Mouse (Mus musculus) myocyte (in vitro differentiated cells): ENCODE data around the gene Abcb10. TPM values are rescaled to one million over a fixed set of nuclear protein-coding genes. Genes with fewer than 3 reads are reported as not detected.
"Not testable (repeated sequence)": the region's sequence is repeated elsewhere in the genome, so short reads cannot be mapped to it uniquely, and the experiment has no call there.

Source experiments
- H3K27me3 ChIP-seq: one replicate; pipeline ENCODE4 v1.6.1; 2011; ENCODE audit not compliant: control insufficient read depth, insufficient read depth, insufficient read length
- H3K36me3 ChIP-seq: one replicate; pipeline ENCODE4 v1.6.1; 2011; ENCODE audit not compliant: control insufficient read depth, insufficient read depth
- H3K4me2 ChIP-seq: one replicate; pipeline ENCODE4 v1.6.1; 2011; ENCODE audit warnings: low read depth, control low read depth
- H3K4me3 ChIP-seq: one replicate; pipeline ENCODE4 v1.5.1; 2011; ENCODE audit warnings: mild to moderate bottlenecking, control low read depth, moderate library complexity
- H3K79me2 ChIP-seq: one replicate; pipeline ENCODE4 v1.6.1; 2011; ENCODE audit not compliant: control insufficient read depth, insufficient read depth
- H3ac ChIP-seq: one replicate; pipeline ENCODE4 v1.6.1; 2011; ENCODE audit not compliant: control insufficient read depth, insufficient read length
- CEBPB ChIP-seq: IDR thresholded peaks from 2 replicates; pipeline ENCODE4 v1.6.1; 2011; ENCODE audit warnings: mild to moderate bottlenecking, moderate library complexity; ENCODE audit not compliant: poor library complexity, insufficient read depth, severe bottlenecking
- E2F4 ChIP-seq: IDR thresholded peaks from one replicate; pipeline ENCODE4 v1.6.1; 2011; ENCODE audit warnings: mild to moderate bottlenecking, control low read depth, moderate library complexity; ENCODE audit not compliant: insufficient read depth
- MAX ChIP-seq: IDR thresholded peaks from one replicate; pipeline ENCODE4 v1.6.1; 2011; ENCODE audit warnings: low read depth, mild to moderate bottlenecking, control low read depth
- MYOD1 ChIP-seq, 3 experiments: IDR thresholded peaks; one replicate each; pipeline ENCODE4 v1.6.1; 2011; ENCODE audit warnings: control low read depth in 2 of 3, low read depth in 2 of 3, mild to moderate bottlenecking in 2 of 3, moderate library complexity in 1 of 3; ENCODE audit not compliant: insufficient read length in 2 of 3, control insufficient read depth in 1 of 3
- MYOG ChIP-seq, 3 experiments: IDR thresholded peaks; one replicate each; pipeline ENCODE4 v1.6.1; 2011; ENCODE audit warnings: control low read depth in 2 of 3, low read depth in 2 of 3, mild to moderate bottlenecking in 2 of 3; ENCODE audit not compliant: insufficient read length in 2 of 3, control insufficient read depth in 1 of 3, insufficient read depth in 1 of 3
- POLR2A ChIP-seq: IDR thresholded peaks from one replicate; pipeline ENCODE4 v1.6.1; 2011; ENCODE audit warnings: low read depth, mild to moderate bottlenecking, control low read depth, moderate library complexity; ENCODE audit not compliant: insufficient read length
- POLR2AphosphoS2 ChIP-seq: IDR thresholded peaks from one replicate; pipeline ENCODE4 v1.6.1; 2011; ENCODE audit warnings: low read depth, control low read depth; ENCODE audit not compliant: insufficient read length
- REST ChIP-seq: IDR thresholded peaks from one replicate; pipeline ENCODE4 v1.6.1; 2011; ENCODE audit warnings: mild to moderate bottlenecking, control low read depth, moderate library complexity; ENCODE audit not compliant: insufficient read depth, insufficient read length
- SRF ChIP-seq: IDR thresholded peaks from one replicate; pipeline ENCODE4 v1.6.1; 2011; ENCODE audit warnings: low read depth; ENCODE audit not compliant: control insufficient read depth, insufficient read length
- TCF12 ChIP-seq: IDR thresholded peaks from one replicate; pipeline ENCODE4 v1.6.1; 2011; ENCODE audit warnings: mild to moderate bottlenecking, control low read depth; ENCODE audit not compliant: poor library complexity, insufficient read depth, severe bottlenecking
- TCF3 ChIP-seq: IDR thresholded peaks from one replicate; pipeline ENCODE4 v1.6.1; 2011; ENCODE audit warnings: low read depth, control low read depth; ENCODE audit not compliant: insufficient read length
- USF1 ChIP-seq: IDR thresholded peaks from one replicate; pipeline ENCODE4 v1.6.1; 2011; ENCODE audit warnings: low read depth, mild to moderate bottlenecking, control low read depth, moderate library complexity
- polyA plus RNA-seq: library from polyadenylated mRNA; unstranded; fragments of >200 nt; fragmentation: generic; extraction: Trizol; gene quantifications from one replicate; pipeline ENCODE4 v1.2.1, GENCODE M21; 2012; ENCODE audit warnings: missing spikeins

Gene Abcb10
- polyA plus RNA-seq, 1 experiment, result 11.0 TPM

GRCm38 (mm10) chr8:124019782-124020181 lies 36.9 kb upstream of the Abcb10 start:
- H3K79me2 ChIP-seq, result peaks cover 71% of the 10 kb centered on the region

GRCm38 (mm10) chr8:124014751-124015150 lies 31.8 kb upstream of the Abcb10 start:
- Histone ChIP-seq H3K4me2 (no peak overlapping the region), H3K79me2 (peaks cover 90% of the 10 kb centered on the region), H3K36me3 (no peaks in the 10 kb centered on the region), H3ac (no peak overlapping the region), H3K4me3 (no peak overlapping the region), H3K27me3 (no peaks in the 10 kb centered on the region)
- no peak for TF ChIP-seq TCF3
- TF ChIP-seq E2F4, result no peak
- no peak for TF ChIP-seq POLR2AphosphoS2
- no peak for TF ChIP-seq MYOD1 (IDR thresholded peaks at IDR 0.05; ENCODE audit: control insufficient read depth in 1 of 3, insufficient read length in 2 of 3, low read depth in 2 of 3)
- no peak for TF ChIP-seq SRF
- no peak for TF ChIP-seq MAX
- TF ChIP-seq USF1, result no peak
- TF ChIP-seq CEBPB, result no peak
- TF ChIP-seq REST, result no peak
- no peak for TF ChIP-seq MYOG (IDR thresholded peaks at IDR 0.05; ENCODE audit: control insufficient read depth in 1 of 3, insufficient read depth in 1 of 3, insufficient read length in 2 of 3, low read depth in 2 of 3)
- TF ChIP-seq TCF12, result no peak
- TF ChIP-seq POLR2A, result no peak

More at GRCm38 (mm10) chr8:124019782-124020181, 36.9 kb upstream of the Abcb10 start:
- Histone ChIP-seq H3K36me3 (peaks cover 7% of the 10 kb centered on the region), H3ac (no peak overlapping the region), H3K4me2 (peak overlapping the region; percentile 76), H3K27me3 (no peaks in the 10 kb centered on the region), H3K4me3 (peak overlapping the region; percentile 76)
- TF ChIP-seq POLR2AphosphoS2 (no peak), MYOG (IDR thresholded peaks at IDR 0.05; ENCODE audit: control insufficient read depth in 1 of 3, insufficient read depth in 1 of 3, insufficient read length in 2 of 3, low read depth in 2 of 3) (no peak), REST (no peak), TCF12 (no peak), E2F4 (no peak), POLR2A (no peak), SRF (no peak), TCF3 (no peak), CEBPB (no peak)

GRCm38 (mm10) chr8:124014299-124014698 lies 31.4 kb upstream of the Abcb10 start:
- H3K4me2 ChIP-seq, H3K27me3 ChIP-seq, H3K36me3 ChIP-seq, H3K4me3 ChIP-seq, H3ac ChIP-seq: not testable (repeated sequence)
- peaks cover 86% of the 10 kb centered on the region for H3K79me2 ChIP-seq

- peaks cover 19% of the 10 kb centered on the region for H3K36me3 ChIP-seq
- H3K4me2 ChIP-seq, result no peak overlapping the region
- H3K79me2 ChIP-seq, result peaks cover 63% of the 10 kb centered on the region
- no peaks in the 10 kb centered on the region for H3K27me3 ChIP-seq
- TF ChIP-seq POLR2A (no peak), E2F4 (no peak), MYOD1 (IDR thresholded peaks at IDR 0.05; ENCODE audit: control insufficient read depth in 1 of 3, insufficient read length in 2 of 3, low read depth in 2 of 3) (no peak), MAX (no peak), TCF3 (no peak), MYOG (IDR thresholded peaks at IDR 0.05; ENCODE audit: control insufficient read depth in 1 of 3, insufficient read depth in 1 of 3, insufficient read length in 2 of 3, low read depth in 2 of 3) (no peak), USF1 (no peak), REST (no peak)
- no peak overlapping the region for H3K4me3 ChIP-seq
- no peak overlapping the region for H3ac ChIP-seq
These were observed 29.2 kb upstream of the Abcb10 start for GRCm38 (mm10) chr8:124011989-124012586.

- H3K27me3 ChIP-seq, result no peaks in the 10 kb centered on the region
- H3ac ChIP-seq, result no peak overlapping the region
- no peak overlapping the region for H3K4me3 ChIP-seq
- TF ChIP-seq TCF12 (no peak), E2F4 (no peak), USF1 (no peak), TCF3 (no peak), POLR2A (no peak), POLR2AphosphoS2 (no peak), REST (no peak), MYOG (IDR thresholded peaks at IDR 0.05; ENCODE audit: control insufficient read depth in 1 of 3, insufficient read depth in 1 of 3, insufficient read length in 2 of 3, low read depth in 2 of 3) (no peak), MAX (no peak), SRF (no peak), MYOD1 (IDR thresholded peaks at IDR 0.05; ENCODE audit: control insufficient read depth in 1 of 3, insufficient read length in 2 of 3, low read depth in 2 of 3) (no peak), CEBPB (no peak)
- no peak overlapping the region for H3K4me2 ChIP-seq
- peaks cover 24% of the 10 kb centered on the region for H3K36me3 ChIP-seq
- peaks cover 58% of the 10 kb centered on the region for H3K79me2 ChIP-seq
These were observed 28.7 kb upstream of the Abcb10 start for GRCm38 (mm10) chr8:124011580-124011979.
